Mouse (Mus musculus) inflammation-experienced regulatory T-cells, adult 6 months (primary cell): ENCODE data around the gene Txndc17. TPM values are rescaled to one million over a fixed set of nuclear protein-coding genes. Genes with fewer than 3 reads are reported as not detected.

Source experiments
- ATAC-seq: one replicate; pipeline ENCODE4 v1.8.0; 2017
- polyA plus RNA-seq, 3 experiments: library from polyadenylated mRNA; unstranded; fragments of 100-300 nt; shearing (Covaris generic); gene quantifications; one replicate each; pipeline ENCODE4 v1.2.1; 2017

Txndc17 gene
- polyA plus RNA-seq, 3 experiments from 2014 or later = 106 to 179 (median 111) TPM

DNA sequence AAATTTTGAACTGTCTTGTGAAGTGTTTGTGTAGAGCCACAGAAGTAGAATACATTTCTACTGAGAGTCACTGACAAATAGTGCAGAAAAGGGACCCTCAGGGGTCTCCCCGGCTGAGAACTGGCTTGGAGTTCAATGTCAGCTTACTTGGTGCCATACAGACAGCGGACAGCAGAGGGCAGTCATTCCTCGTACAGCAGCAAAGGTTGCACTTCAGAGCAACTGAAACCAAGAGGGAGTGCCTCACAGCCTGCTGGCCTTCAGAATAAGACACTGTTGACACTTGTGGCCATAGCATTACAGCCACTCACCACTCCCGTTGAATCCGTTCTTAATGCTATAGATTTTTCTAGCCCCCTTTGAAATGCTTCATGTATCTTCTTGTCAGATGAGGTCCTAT is 17.5 kb downstream of the Txndc17 start:
- ATAC-seq = peak; percentile 64

DNA sequence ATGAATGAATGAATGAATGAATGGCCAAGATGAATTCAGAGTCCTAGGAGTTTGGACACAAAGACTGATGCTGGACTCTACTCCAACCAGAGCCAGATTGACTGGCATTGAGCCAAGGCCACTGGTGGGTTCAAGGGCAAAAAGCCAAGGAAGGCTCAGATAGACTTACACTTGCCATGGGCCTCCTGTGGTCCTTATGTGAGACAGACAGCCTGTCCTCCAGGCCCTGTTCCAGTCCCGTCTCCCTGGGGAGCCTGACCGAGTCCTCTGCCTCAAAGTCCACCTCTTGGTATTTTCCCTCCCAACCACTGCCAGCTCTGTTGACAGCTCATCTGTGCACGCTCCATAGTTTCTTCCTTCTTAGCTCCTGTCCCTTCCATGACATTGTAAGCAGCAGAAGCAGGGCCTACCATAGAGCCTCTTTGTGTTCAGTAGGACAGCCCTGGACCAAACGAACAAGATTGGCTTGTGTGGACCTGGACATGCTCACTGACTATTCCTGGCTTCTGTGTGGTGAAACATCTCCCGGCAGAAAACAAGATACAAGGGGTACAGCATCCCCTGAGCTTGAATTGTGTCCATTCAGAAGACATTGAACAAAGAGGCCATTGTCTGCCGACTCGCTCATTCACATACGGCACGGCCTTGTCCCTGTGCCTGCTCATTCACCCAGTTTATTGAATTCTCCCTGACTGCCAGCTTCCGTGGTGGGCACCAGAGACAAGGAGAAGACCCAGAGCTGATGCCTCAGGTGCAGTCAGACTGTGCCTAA is 18.9 kb downstream of the Txndc17 start:
- ATAC-seq = no peak

DNA sequence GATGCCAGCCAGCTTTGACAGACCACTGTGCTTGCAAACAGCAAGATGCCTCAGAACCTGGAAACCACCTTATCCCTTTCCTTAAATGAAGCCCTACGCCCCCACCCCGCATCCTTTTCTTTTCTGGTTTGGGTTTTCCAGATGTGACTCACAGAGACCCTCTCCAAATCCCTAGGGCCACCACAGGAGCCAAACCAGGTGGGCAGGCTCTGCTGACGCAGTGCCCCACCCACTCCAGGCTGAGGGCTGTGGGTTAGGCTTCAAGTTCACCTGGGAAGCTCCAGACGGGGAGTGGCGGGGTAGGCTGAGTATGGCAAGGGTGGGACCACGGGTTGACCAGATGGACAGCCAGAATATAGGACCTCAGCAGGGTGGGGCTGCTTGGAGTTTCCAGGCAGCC is 19.6 kb downstream of the Txndc17 start:
- no peak for ATAC-seq

DNA sequence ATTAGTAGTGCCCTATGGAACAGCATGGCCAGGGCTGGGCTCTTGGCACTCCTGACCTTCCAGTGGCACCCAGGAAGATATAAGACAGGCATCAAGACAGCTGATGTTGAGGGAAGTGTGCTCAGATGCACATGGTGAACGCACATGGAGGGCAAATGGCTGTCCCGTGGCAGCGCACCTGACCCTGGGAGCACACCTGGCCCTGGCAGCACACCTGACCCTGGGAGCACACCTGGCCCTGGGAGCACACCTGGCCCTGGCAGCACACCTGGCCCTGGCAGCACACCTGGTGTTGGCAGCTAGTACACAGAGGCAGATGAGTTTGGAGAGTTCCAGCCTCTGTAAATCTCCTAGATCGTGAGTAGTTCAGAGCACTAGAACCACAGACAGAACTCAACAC is 21.2 kb downstream of the Txndc17 start:
- ATAC-seq = no peak

DNA sequence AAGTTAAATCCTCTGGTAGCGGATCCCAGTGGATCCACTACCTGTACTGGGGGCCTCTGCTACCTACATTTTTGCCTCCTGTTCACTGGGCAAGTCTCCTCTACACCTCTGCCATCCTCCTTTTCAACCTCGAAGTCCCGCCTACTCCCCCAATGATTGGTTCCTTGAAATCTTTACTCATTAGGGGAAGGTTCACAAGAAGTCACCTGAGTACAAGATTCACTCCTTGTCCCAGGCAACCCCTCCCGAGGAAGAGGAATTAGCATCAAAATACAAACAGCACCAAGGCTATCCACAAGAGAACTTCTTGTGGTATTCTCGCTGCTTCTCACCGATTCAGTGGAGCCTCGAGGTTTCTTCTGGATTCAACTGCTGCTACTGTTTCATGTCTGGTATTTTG is 24.7 kb downstream of the Txndc17 start:
- ATAC-seq = no peak

DNA sequence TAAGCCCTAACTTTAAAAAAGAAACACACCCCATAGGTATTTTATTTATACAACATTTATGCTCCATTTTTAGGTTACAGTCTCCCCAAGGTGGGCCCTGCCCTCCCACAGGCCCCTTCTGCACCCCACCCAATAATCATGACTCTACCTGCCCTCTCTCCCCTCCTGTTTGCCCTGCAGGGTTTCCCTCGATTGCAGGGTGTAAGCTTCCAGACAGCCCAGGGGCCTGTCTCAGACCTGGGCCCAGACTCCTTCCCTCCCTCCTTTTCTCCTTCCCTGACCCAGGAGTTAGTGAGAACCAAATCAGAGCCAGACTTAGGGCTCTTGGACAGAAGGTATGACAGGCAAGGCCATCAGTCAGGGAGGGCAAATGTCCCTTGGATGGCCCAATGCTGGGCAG is 25.6 kb downstream of the Txndc17 start:
- no peak for ATAC-seq

DNA sequence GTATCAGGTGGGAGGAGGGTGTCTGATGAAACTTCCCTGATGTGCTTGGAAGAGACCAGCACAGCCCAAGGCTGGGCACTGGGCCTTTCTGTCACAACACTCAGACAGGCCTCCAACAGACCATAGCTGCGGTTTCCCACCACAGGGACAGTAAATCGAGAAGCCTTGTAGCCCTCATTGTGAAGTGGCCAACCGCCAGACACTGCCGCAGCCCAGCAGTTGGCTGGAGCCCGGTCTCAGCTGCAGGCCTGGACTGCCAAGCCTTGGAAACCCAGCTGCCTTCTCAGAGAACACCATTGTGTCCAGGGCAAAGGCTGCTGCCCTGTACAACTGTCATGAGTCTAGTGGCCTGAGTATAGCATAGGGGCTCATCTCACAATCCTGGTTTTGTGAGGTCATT is 26.7 kb downstream of the Txndc17 start:
- no peak for ATAC-seq

DNA sequence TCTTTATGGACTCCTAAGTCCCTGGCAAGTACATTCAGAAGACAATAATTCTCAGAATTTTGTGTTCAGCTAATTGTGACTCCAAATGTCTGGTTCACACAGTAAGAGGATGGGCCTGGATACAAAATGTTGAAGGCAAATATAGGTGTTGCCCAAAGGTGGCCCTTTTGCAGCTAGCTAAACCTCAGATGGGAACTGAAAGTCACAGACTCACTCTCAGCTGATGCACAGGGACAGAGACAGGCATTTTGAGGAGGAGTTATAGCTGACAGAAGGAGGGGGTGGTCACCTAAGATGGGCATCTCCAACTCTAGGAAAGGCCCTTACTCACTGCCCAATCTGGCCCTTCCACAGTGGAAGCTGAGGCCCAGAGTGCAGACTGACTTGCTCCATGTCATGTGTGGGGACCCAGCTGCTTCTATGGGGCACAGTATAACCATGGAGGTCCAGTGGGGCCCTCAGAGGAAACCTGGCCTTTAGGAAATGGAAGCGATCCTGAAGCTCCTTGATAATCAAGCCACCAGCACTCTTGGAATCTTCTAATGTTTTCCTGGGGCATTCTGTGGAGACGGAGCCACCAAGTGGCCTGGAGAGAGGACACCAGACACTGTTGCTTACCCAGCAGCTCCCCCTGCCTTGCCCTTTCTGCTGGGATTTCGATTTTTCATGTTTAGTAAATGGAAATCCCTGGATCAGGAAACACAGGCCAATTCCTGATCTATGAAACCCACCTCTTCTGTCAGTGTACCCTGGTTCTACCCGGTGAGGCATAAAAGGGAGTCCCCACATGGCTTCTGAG is 32.9 kb downstream of the Txndc17 start:
- no peak for ATAC-seq

DNA sequence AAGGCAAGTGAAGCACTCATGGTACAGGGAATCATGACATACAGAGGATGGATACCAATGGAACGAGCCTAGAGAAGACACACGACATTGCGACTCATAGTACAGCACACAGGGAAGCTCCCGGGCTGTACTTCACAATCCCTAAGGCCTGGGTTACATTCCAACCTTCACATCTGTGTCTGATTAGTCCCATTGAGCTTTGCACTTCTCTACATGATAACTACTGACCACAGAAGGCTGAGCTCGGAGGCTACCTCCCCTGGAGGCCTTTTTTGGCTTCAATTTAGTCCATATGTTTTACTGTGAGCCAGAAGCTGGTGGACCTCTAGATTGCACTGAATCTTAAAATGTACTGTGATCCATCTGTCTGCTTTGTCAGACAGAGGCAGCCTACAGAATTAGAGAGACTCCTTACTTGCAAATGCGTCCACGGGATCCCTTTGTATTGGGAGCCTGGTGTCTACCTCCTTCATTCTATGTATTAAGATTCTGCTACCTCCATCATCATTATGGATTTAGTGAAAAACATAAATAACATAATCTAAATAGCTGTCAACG is 37.9 kb downstream of the Txndc17 start:
- ATAC-seq = no peak

DNA sequence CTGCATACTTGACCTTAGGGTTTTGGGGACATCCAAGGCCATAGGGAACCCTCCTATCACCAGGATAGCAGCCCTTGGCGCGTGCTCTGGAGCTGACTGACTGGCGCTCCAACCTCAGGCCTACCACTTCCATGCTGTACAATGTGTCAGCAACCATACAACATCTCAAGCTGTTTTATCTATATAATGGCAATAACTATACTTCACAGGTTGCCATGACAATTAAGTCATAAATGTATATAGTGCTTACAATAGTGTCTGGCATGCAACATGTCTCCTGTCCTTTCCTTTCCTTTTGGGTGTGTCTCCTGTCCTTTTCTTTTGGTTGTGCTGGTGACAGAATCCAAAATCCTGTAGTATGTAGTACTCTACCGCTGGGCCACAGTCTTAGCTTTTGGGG is 48.3 kb downstream of the Txndc17 start:
- no peak for ATAC-seq

DNA sequence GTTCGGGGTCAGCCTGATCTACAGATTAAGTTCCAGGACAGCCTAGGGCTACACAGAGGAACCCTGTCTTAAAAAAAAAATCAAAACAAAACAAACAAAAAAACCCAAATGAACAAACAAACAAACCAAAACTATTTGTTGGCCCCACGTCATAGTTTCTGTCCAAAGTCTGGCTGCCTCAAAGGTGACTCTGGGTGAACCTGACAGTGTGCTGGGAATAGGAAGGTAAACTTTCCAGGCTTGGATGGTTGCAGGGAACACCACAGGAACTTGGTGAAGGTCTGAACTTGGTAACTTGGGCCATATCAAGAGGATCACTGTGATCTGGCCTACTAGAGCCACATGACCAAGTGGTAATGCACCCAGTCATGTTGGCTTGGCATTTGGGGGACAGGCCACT is 49.1 kb downstream of the Txndc17 start:
- no peak for ATAC-seq

Other genes starting within 250 kb of the Txndc17 start
- under 1 TPM in 1 of 3 experiments, not detected in 2; 0.15 TPM for gene Aipl1, start 170.0 kb upstream of the Txndc17 start, polyA plus RNA-seq
- 10 to 100 TPM in 1 of 3 experiments, 1 to 10 TPM in 2; 2.4 to 38.2 (median 2.6) TPM for gene Pimreg, start 165.5 kb upstream of the Txndc17 start, polyA plus RNA-seq
- gene Pitpnm3, start 71.8 kb upstream of the Txndc17 start, polyA plus RNA-seq = not detected
- gene Gm43951, start 707 bp upstream of the Txndc17 start, polyA plus RNA-seq = not detected
- gene 4933427D14Rik, start 88 bp upstream of the Txndc17 start, polyA plus RNA-seq = 10 to 100 TPM; 16.7 to 27.9 (median 22.9) TPM
- 10 to 100 TPM; 18.1 to 26.9 (median 22.3) TPM for gene Med31, start 8.0 kb downstream of the Txndc17 start, polyA plus RNA-seq
- gene Slc13a5, start 59.7 kb downstream of the Txndc17 start, polyA plus RNA-seq = not detected
- gene Xaf1, start 94.1 kb downstream of the Txndc17 start, polyA plus RNA-seq = 100 to 1,000 TPM in 1 of 3 experiments, 10 to 100 TPM in 2; 45.3 to 118 (median 50.4) TPM
- not detected for gene Fbxo39, start 106.9 kb downstream of the Txndc17 start, polyA plus RNA-seq
- gene Tekt1, start 154.9 kb downstream of the Txndc17 start, polyA plus RNA-seq = not detected
- gene Smtnl2, start 204.2 kb downstream of the Txndc17 start, polyA plus RNA-seq = not detected
- gene Ggt6, start 228.0 kb downstream of the Txndc17 start, polyA plus RNA-seq = not detected
- 10 to 100 TPM; 46.1 to 71.2 (median 64.1) TPM for gene Mybbp1a, start 233.8 kb downstream of the Txndc17 start, polyA plus RNA-seq